Mouse (Mus musculus) neural tube, embryonic 12.5 days (tissue): ENCODE data around the gene Mical2. TPM values are rescaled to one million over a fixed set of nuclear protein-coding genes. Genes with fewer than 3 reads are reported as not detected.

Experiments
- ATAC-seq: fragments of 200-750 bp; cut with Nextera tagmentation; 2 replicates; pipeline ENCODE4 v1.8.0; 2017; ENCODE audit warnings: low read depth, mild to moderate bottlenecking, moderate TSS enrichment, moderate library complexity; ENCODE audit not compliant: low FRiP score
- H3K27ac ChIP-seq: fragments of 300-500 bp; sonication (generic); 2 replicates; pipeline ENCODE4 v1.5.1; 2016
- H3K27me3 ChIP-seq: fragments of 300-500 bp; sonication (generic); replicated peaks from 2 replicates; pipeline ENCODE4 v1.6.1; 2016; ENCODE audit warnings: mild to moderate bottlenecking
- H3K36me3 ChIP-seq: fragments of 300-500 bp; sonication (generic); 2 replicates; pipeline ENCODE4 v1.6.1; 2016; ENCODE audit warnings: mild to moderate bottlenecking
- H3K4me1 ChIP-seq: fragments of 300-500 bp; sonication (generic); 2 replicates; pipeline ENCODE4 v1.6.1; 2016
- H3K4me2 ChIP-seq: fragments of 300-500 bp; sonication (generic); replicated peaks from 2 replicates; pipeline ENCODE4 v1.6.1; 2016; ENCODE audit warnings: mild to moderate bottlenecking
- H3K4me3 ChIP-seq: fragments of 300-500 bp; sonication (generic); 2 replicates; pipeline ENCODE4 v1.5.1; 2016
- H3K9ac ChIP-seq: fragments of 300-500 bp; sonication (generic); 2 replicates; pipeline ENCODE4 v1.6.1; 2016; ENCODE audit warnings: mild to moderate bottlenecking
- H3K9me3 ChIP-seq: fragments of 300-500 bp; sonication (generic); 2 replicates; pipeline ENCODE4 v1.6.1; 2016; ENCODE audit warnings: mild to moderate bottlenecking
- WGBS: fragments of 180-500 bp; shearing (Covaris S2); methylation state at CpG from one replicate; pipeline ENCODE4 v1.1.7; 2016; 5-methylcytosine and 5-hydroxymethylcytosine counted together
- polyA plus RNA-seq: library from polyadenylated mRNA; unstranded; fragments of >200 nt; fragmentation: Nextera tagmentation; extraction: Ambion mirVana; gene quantifications from 2 replicates; pipeline ENCODE4 v1.2.1, GENCODE M21; 2016

The Mical2 gene
- polyA plus RNA-seq, 1 experiment from 2014 or later: 2.0 TPM

GRCm38 (mm10) chr7:112235493-112235892 is 9.8 kb downstream of the Mical2 start:
- 79% methylated on average over 4 of the region's 4 CpGs for WGBS
- H3K4me1 ChIP-seq: peaks cover 11% of the 10 kb centered on the region
- no peak overlapping the region for H3K9ac ChIP-seq
- H3K27ac ChIP-seq: no peak overlapping the region
- no peak overlapping the region for H3K4me2 ChIP-seq
- no peak overlapping the region for H3K4me3 ChIP-seq
- no peaks in the 10 kb centered on the region for H3K9me3 ChIP-seq
- ATAC-seq: no peak
- H3K36me3 ChIP-seq: no peaks in the 10 kb centered on the region
- H3K27me3 ChIP-seq: no peaks in the 10 kb centered on the region

- peaks cover 17% of the 10 kb centered on the region for H3K4me1 ChIP-seq
- H3K9me3 ChIP-seq: no peaks in the 10 kb centered on the region
- no peaks in the 10 kb centered on the region for H3K27me3 ChIP-seq
- ATAC-seq: no peak
- H3K36me3 ChIP-seq: no peaks in the 10 kb centered on the region
- no peak overlapping the region for H3K4me2 ChIP-seq
- no peak overlapping the region for H3K4me3 ChIP-seq
- H3K27ac ChIP-seq: no peak overlapping the region
- WGBS: 90% methylated on average over 7 of the region's 7 CpGs
- H3K9ac ChIP-seq: no peak overlapping the region
These were observed 11.6 kb downstream of the Mical2 start for GRCm38 (mm10) chr7:112237211-112237610.

GRCm38 (mm10) chr7:112237868-112238267 is 12.2 kb downstream of the Mical2 start:
- Histone ChIP-seq H3K27me3 (no peaks in the 10 kb centered on the region), H3K4me3 (no peak overlapping the region), H3K9me3 (no peaks in the 10 kb centered on the region), H3K9ac (no peak overlapping the region), H3K36me3 (no peaks in the 10 kb centered on the region), H3K4me1 (peaks cover 16% of the 10 kb centered on the region), H3K27ac (no peak overlapping the region), H3K4me2 (no peak overlapping the region)
- WGBS: 57% methylated on average over 3 of the region's 3 CpGs
- no peak for ATAC-seq

GRCm38 (mm10) chr7:112238768-112239728 is 13.4 kb downstream of the Mical2 start:
- Histone ChIP-seq H3K4me1 (peaks cover 5% of the 10 kb centered on the region; the same call in 1 of the 2 replicates), H3K9me3 (no peaks in the 10 kb centered on the region), H3K27me3 (no peaks in the 10 kb centered on the region), H3K36me3 (no peaks in the 10 kb centered on the region), H3K4me3 (no peak overlapping the region), H3K27ac (no peak overlapping the region), H3K4me2 (no peak overlapping the region), H3K9ac (no peak overlapping the region)
- WGBS: 76% methylated on average over 10 of the region's 10 CpGs
- no peak for ATAC-seq

- H3K27me3 ChIP-seq: no peaks in the 10 kb centered on the region
- no peaks in the 10 kb centered on the region for H3K36me3 ChIP-seq
- ATAC-seq: no peak
- H3K9me3 ChIP-seq: no peaks in the 10 kb centered on the region
- no peak overlapping the region for H3K9ac ChIP-seq
- H3K4me3 ChIP-seq: no peak overlapping the region
- no peak overlapping the region for H3K27ac ChIP-seq
- H3K4me2 ChIP-seq: no peak overlapping the region
- 0 out of 2 replicates have a peak, but pooled peaks cover 5% of the 10 kb centered on the region for H3K4me1 ChIP-seq
- WGBS: 77% methylated on average over 2 of the region's 2 CpGs
These were observed 15.1 kb downstream of the Mical2 start for GRCm38 (mm10) chr7:112240748-112241147.

- no peak for ATAC-seq
- H3K9me3 ChIP-seq: no peaks in the 10 kb centered on the region
- H3K9ac ChIP-seq: no peak overlapping the region
- no peak overlapping the region for H3K4me3 ChIP-seq
- 0 out of 2 replicates have a peak, but pooled peaks cover 5% of the 10 kb centered on the region for H3K4me1 ChIP-seq
- H3K27ac ChIP-seq: no peak overlapping the region
- no peaks in the 10 kb centered on the region for H3K27me3 ChIP-seq
- 60% methylated on average over 8 of the region's 8 CpGs for WGBS
- H3K36me3 ChIP-seq: no peaks in the 10 kb centered on the region
- no peak overlapping the region for H3K4me2 ChIP-seq
These were observed 15.7 kb downstream of the Mical2 start for GRCm38 (mm10) chr7:112241211-112241944.

- 70% methylated on average over 3 of the region's 3 CpGs for WGBS
- Histone ChIP-seq H3K4me2 (no peak overlapping the region), H3K4me3 (no peak overlapping the region), H3K36me3 (no peaks in the 10 kb centered on the region), H3K9ac (no peak overlapping the region), H3K27ac (no peak overlapping the region), H3K9me3 (no peaks in the 10 kb centered on the region), H3K27me3 (no peaks in the 10 kb centered on the region), H3K4me1 (0 out of 2 replicates have a peak, but pooled peaks cover 5% of the 10 kb centered on the region)
- no peak for ATAC-seq
These were observed 16.3 kb downstream of the Mical2 start for GRCm38 (mm10) chr7:112241945-112242329.

GRCm38 (mm10) chr7:112242587-112242986 is 16.9 kb downstream of the Mical2 start:
- H3K4me1 ChIP-seq: 0 out of 2 replicates have a peak, but pooled peaks cover 5% of the 10 kb centered on the region
- H3K4me3 ChIP-seq: no peak overlapping the region
- H3K4me2 ChIP-seq: no peak overlapping the region
- no peaks in the 10 kb centered on the region for H3K27me3 ChIP-seq
- 81% methylated on average over 6 of the region's 6 CpGs for WGBS
- H3K36me3 ChIP-seq: no peaks in the 10 kb centered on the region
- no peak overlapping the region for H3K9ac ChIP-seq
- no peak overlapping the region for H3K27ac ChIP-seq
- ATAC-seq: no peak
- H3K9me3 ChIP-seq: no peaks in the 10 kb centered on the region

GRCm38 (mm10) chr7:112244071-112244470 is 18.4 kb downstream of the Mical2 start:
- WGBS: 80% methylated on average over 2 of the region's 2 CpGs
- H3K36me3 ChIP-seq: no peaks in the 10 kb centered on the region
- H3K9ac ChIP-seq: no peak overlapping the region
- no peak overlapping the region for H3K27ac ChIP-seq
- H3K27me3 ChIP-seq: no peaks in the 10 kb centered on the region
- H3K4me2 ChIP-seq: no peak overlapping the region
- ATAC-seq: no peak
- 0 out of 2 replicates have a peak, but pooled peaks cover 5% of the 10 kb centered on the region for H3K4me1 ChIP-seq
- H3K4me3 ChIP-seq: no peak overlapping the region
- H3K9me3 ChIP-seq: no peaks in the 10 kb centered on the region

GRCm38 (mm10) chr7:112244683-112245082 is 19.0 kb downstream of the Mical2 start:
- no peak overlapping the region for H3K27ac ChIP-seq
- H3K4me2 ChIP-seq: no peak overlapping the region
- no peak overlapping the region for H3K9ac ChIP-seq
- no peaks in the 10 kb centered on the region for H3K27me3 ChIP-seq
- H3K9me3 ChIP-seq: no peaks in the 10 kb centered on the region
- 0 out of 2 replicates have a peak, but pooled peaks cover 5% of the 10 kb centered on the region for H3K4me1 ChIP-seq
- no peaks in the 10 kb centered on the region for H3K36me3 ChIP-seq
- WGBS: 45% methylated on average over 6 of the region's 6 CpGs
- no peak for ATAC-seq
- no peak overlapping the region for H3K4me3 ChIP-seq

- WGBS: 86% methylated on average over 4 of the region's 4 CpGs
- Histone ChIP-seq H3K27ac (no peak overlapping the region), H3K4me2 (no peak overlapping the region), H3K4me1 (0 out of 2 replicates have a peak, but pooled peaks cover 5% of the 10 kb centered on the region), H3K9ac (no peak overlapping the region), H3K9me3 (no peaks in the 10 kb centered on the region), H3K4me3 (no peak overlapping the region), H3K36me3 (no peaks in the 10 kb centered on the region), H3K27me3 (no peaks in the 10 kb centered on the region)
- ATAC-seq: no peak
These were observed 20.3 kb downstream of the Mical2 start for GRCm38 (mm10) chr7:112245839-112246438.

GRCm38 (mm10) chr7:112246442-112246841 is 20.8 kb downstream of the Mical2 start:
- Histone ChIP-seq H3K27ac (no peak overlapping the region), H3K4me2 (no peak overlapping the region), H3K36me3 (no peaks in the 10 kb centered on the region), H3K4me3 (no peak overlapping the region), H3K9me3 (no peaks in the 10 kb centered on the region), H3K9ac (no peak overlapping the region), H3K4me1 (0 out of 2 replicates have a peak, but pooled peaks cover 5% of the 10 kb centered on the region), H3K27me3 (no peaks in the 10 kb centered on the region)
- 84% methylated on average over 4 of the region's 4 CpGs for WGBS
- no peak for ATAC-seq
